Mouse (Mus musculus): Measurements from ENCODE around the gene Chrna9. TPM values are rescaled to one million over a fixed set of nuclear protein-coding genes. Genes with fewer than 3 reads are reported as not detected.

The Chrna9 gene
- polyA plus RNA-seq, 1 experiment = 5.4 TPM

DNA sequence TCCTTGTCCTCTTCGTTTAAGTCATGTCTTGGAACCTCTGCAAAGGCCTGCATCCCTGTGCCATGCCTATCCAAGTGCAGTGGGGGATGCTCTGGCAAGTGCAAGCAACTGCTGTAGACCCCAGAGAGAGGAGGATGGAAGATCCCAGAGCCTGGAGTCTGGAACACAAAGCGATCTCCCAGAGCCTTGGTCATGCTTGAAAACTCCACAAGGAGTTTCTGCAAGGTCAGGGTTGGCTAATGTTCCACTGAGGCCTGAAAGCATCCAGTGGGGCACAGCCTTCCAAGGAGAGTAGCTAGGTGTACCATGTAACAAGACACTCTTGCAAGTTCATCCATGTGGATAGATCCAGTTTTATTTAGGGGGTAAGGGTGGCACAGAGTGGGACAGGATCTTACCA lies 79.7 kb downstream of the Chrna9 start:
- Histone ChIP-seq H3K4me3 (ENCODE audit: control insufficient read depth, low read depth, low read length) (no peak overlapping the region), H3K36me3 (ENCODE audit: control insufficient read depth, insufficient read depth, low read length) (no peaks in the 10 kb centered on the region), H3K27ac (ENCODE audit: control insufficient read depth, insufficient read depth, low read depth, low read length) (no peak overlapping the region), H3K27me3 (ENCODE audit: control insufficient read depth, insufficient read depth, low read length) (no peaks in the 10 kb centered on the region), H3K4me1 (ENCODE audit: control insufficient read depth, insufficient read depth, low read length) (peaks cover 3% of the 10 kb centered on the region)
- no peak for TF ChIP-seq CTCF (IDR thresholded peaks at IDR 0.05; ENCODE audit: control insufficient read depth, insufficient read depth, insufficient replicate concordance, low read depth, low read length)
- no peak for TF ChIP-seq POLR2A (IDR thresholded peaks at IDR 0.05; ENCODE audit: control insufficient read depth, low read depth, low read length)

DNA sequence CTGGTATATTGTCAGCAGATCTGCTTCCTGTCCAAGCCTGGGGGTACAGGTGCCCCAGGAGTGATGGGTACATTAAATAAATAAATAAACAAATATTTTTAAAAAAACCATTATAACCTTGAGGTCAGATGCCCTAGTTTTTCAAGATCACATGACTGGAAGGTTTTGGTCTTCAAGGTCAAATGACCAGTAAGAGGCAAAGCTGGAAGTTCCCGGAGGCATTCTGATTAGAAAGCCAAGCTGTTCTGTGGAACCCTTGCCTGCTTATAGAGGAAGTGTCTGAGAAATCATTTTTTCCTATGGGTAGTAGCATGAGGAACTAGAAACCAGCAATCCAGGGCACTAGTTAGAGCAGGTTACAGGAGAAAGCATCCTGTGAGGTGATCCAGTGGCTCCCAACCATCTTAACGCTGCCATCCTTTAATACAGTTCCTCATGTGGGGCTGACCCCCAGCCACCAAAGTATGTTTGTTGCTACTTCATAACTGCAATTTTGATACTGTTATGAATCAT lies 80.8 kb downstream of the Chrna9 start:
- Histone ChIP-seq H3K4me3 (ENCODE audit: control insufficient read depth, low read depth, low read length) (no peak overlapping the region), H3K4me1 (ENCODE audit: control insufficient read depth, insufficient read depth, low read length) (peaks cover 3% of the 10 kb centered on the region), H3K36me3 (ENCODE audit: control insufficient read depth, insufficient read depth, low read length) (no peaks in the 10 kb centered on the region), H3K27me3 (ENCODE audit: control insufficient read depth, insufficient read depth, low read length) (no peaks in the 10 kb centered on the region), H3K27ac (ENCODE audit: control insufficient read depth, insufficient read depth, low read depth, low read length) (no peak overlapping the region)
- TF ChIP-seq POLR2A (IDR thresholded peaks at IDR 0.05; ENCODE audit: control insufficient read depth, low read depth, low read length) (no peak), CTCF (IDR thresholded peaks at IDR 0.05; ENCODE audit: control insufficient read depth, insufficient read depth, insufficient replicate concordance, low read depth, low read length) (no peak)

DNA sequence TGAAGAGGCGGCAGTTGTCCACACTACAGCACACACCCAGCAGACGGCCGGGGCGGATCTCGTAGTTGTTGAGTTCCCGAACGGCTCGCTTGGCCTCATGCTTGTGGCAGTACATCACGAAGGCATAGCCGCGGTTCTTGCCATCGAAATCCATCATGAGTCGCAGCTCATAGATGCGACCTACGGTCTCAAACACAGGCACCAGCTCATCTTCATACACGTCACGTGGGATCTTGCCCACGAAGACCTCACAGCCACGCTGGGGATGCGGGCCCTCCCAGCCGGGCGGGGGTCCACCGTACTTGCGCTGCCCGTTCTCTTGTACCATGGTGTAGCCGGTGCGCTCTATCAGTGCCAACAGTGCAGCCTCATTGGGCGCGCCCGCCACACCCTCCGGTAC lies 92.1 kb downstream of the Chrna9 start:
- no peak overlapping the region for H3K27ac ChIP-seq (ENCODE audit: control insufficient read depth, insufficient read depth, low read depth, low read length)
- no peaks in the 10 kb centered on the region for H3K36me3 ChIP-seq (ENCODE audit: control insufficient read depth, insufficient read depth, low read length)
- H3K4me1 ChIP-seq (ENCODE audit: control insufficient read depth, insufficient read depth, low read length) = no peaks in the 10 kb centered on the region; the same call in 1 of the 2 replicates
- peak overlapping the region; percentile 37 for H3K4me3 ChIP-seq (ENCODE audit: control insufficient read depth, low read depth, low read length)
- no peak for TF ChIP-seq POLR2A (IDR thresholded peaks at IDR 0.05; ENCODE audit: control insufficient read depth, low read depth, low read length)
- TF ChIP-seq CTCF (IDR thresholded peaks at IDR 0.05; ENCODE audit: control insufficient read depth, insufficient read depth, insufficient replicate concordance, low read depth, low read length) = no peak
- no peaks in the 10 kb centered on the region for H3K27me3 ChIP-seq (ENCODE audit: control insufficient read depth, insufficient read depth, low read length)

Other genes with a start within 250 kb of the Chrna9 start
- 12.9 and 14.9 TPM in 2 replicates for gene Pds5a, start 236.6 kb upstream of the Chrna9 start, polyA plus RNA-seq (2012; rRNA removed)
- gene N4bp2, start 171.4 kb upstream of the Chrna9 start, polyA plus RNA-seq (2012; rRNA removed) = 9.7 and 9.9 TPM in 2 replicates
- gene Rhoh, start 73.7 kb upstream of the Chrna9 start, polyA plus RNA-seq (2012; rRNA removed) = 0.58 and 0.63 TPM in 2 replicates
- 0.61 and 2.7 TPM in 2 replicates for gene 9130230L23Rik, start 69.4 kb downstream of the Chrna9 start, polyA plus RNA-seq (2012; rRNA removed)
- gene Rbm47, start 238.2 kb downstream of the Chrna9 start, polyA plus RNA-seq (2012; rRNA removed) = 24.9 and 31.5 TPM in 2 replicates